Mouse (Mus musculus): Measurements from ENCODE around the gene Prr19. TPM values are rescaled to one million over a fixed set of nuclear protein-coding genes. Genes with fewer than 3 reads are reported as not detected.

Gene Prr19
- polyA plus RNA-seq, 2 experiments: 0.04 TPM; not detected in 1

GRCm38 (mm10) chr7:25290911-25291310 lies 10.3 kb upstream of the Prr19 start:
- Histone ChIP-seq H3K36me3 (replicated peaks; ENCODE audit: control insufficient read depth, insufficient read depth, low read depth) (peaks cover 66% of the 10 kb centered on the region), H3K27ac (no peak overlapping the region), H3K4me2 (ENCODE audit: low read depth) (no peak overlapping the region), H3K27me3 (ENCODE audit: control insufficient read depth, insufficient read depth, low read length) (no peaks in the 10 kb centered on the region), H3K4me1 (replicated peaks; ENCODE audit: control insufficient read depth in 2 of 2, insufficient read depth in 2 of 2, low read length in 1 of 2) (no peaks in the 10 kb centered on the region), H3K9ac (replicated peaks) (no peak overlapping the region), H3K9me3 (ENCODE audit: control insufficient read depth, low read length) (no peaks in the 10 kb centered on the region), H3K4me3 (ENCODE audit: insufficient read depth in 1 of 2, low read depth in 2 of 2, low read length in 2 of 2) (no peak overlapping the region)
- WGBS (ENCODE audit: insufficient replicate concordance): 73% methylated on average over 2 of the region's 2 CpGs
- DNase-seq (ENCODE audit: low read depth in 3 of 3, low spot score in 3 of 3) (no peak), ATAC-seq (ENCODE audit: insufficient read depth) (no peak)
- TF ChIP-seq EP300 (IDR thresholded peaks at IDR 0.05; ENCODE audit: low read depth): no peak
- no peak for TF ChIP-seq CTCF (IDR thresholded peaks at IDR 0.05; ENCODE audit: low read depth)

- no peak overlapping the region for H3K27ac ChIP-seq
- peaks cover 56% of the 10 kb centered on the region for H3K36me3 ChIP-seq (replicated peaks; ENCODE audit: control insufficient read depth, insufficient read depth, low read depth)
- TF ChIP-seq CTCF (IDR thresholded peaks at IDR 0.05; ENCODE audit: low read depth) (no peak), EP300 (IDR thresholded peaks at IDR 0.05; ENCODE audit: low read depth) (no peak)
- ATAC-seq (ENCODE audit: insufficient read depth) (no peak), DNase-seq (ENCODE audit: low read depth in 3 of 3, low spot score in 3 of 3) (no peak)
- no peaks in the 10 kb centered on the region for H3K9me3 ChIP-seq (ENCODE audit: control insufficient read depth, low read length)
- peaks cover 4% of the 10 kb centered on the region in 2 experiments for H3K4me1 ChIP-seq (replicated peaks; ENCODE audit: control insufficient read depth in 2 of 2, insufficient read depth in 2 of 2, low read length in 1 of 2)
- H3K4me3 ChIP-seq (ENCODE audit: insufficient read depth in 1 of 2, low read depth in 2 of 2, low read length in 2 of 2): no peak overlapping the region
- WGBS (ENCODE audit: insufficient replicate concordance): 74% methylated on average over 7 of the region's 7 CpGs
- H3K9ac ChIP-seq (replicated peaks): no peak overlapping the region
- no peak overlapping the region for H3K4me2 ChIP-seq (ENCODE audit: low read depth)
- H3K27me3 ChIP-seq (ENCODE audit: control insufficient read depth, insufficient read depth, low read length): no peaks in the 10 kb centered on the region
These were observed 9.1 kb upstream of the Prr19 start for GRCm38 (mm10) chr7:25292107-25292506.

GRCm38 (mm10) chr7:25293191-25293739 lies 7.9 kb upstream of the Prr19 start:
- H3K27ac ChIP-seq: no peak overlapping the region
- H3K4me3 ChIP-seq (ENCODE audit: insufficient read depth in 1 of 2, low read depth in 2 of 2, low read length in 2 of 2): no peak overlapping the region
- ATAC-seq (ENCODE audit: insufficient read depth): no peak

GRCm38 (mm10) chr7:25294495-25294894 lies 6.7 kb upstream of the Prr19 start:
- H3K36me3 ChIP-seq (replicated peaks; ENCODE audit: control insufficient read depth, insufficient read depth, low read depth): peaks cover 32% of the 10 kb centered on the region

More at GRCm38 (mm10) chr7:25293191-25293739, 7.9 kb upstream of the Prr19 start:
- Histone ChIP-seq H3K27me3 (ENCODE audit: control insufficient read depth, insufficient read depth, low read length) (no peaks in the 10 kb centered on the region), H3K36me3 (replicated peaks; ENCODE audit: control insufficient read depth, insufficient read depth, low read depth) (peaks cover 44% of the 10 kb centered on the region), H3K4me2 (ENCODE audit: low read depth) (no peak overlapping the region), H3K9me3 (ENCODE audit: control insufficient read depth, low read length) (no peaks in the 10 kb centered on the region), H3K4me1 (replicated peaks; ENCODE audit: control insufficient read depth in 2 of 2, insufficient read depth in 2 of 2, low read length in 1 of 2) (peaks cover 4 to 5% of the 10 kb centered on the region in 2 experiments), H3K9ac (replicated peaks) (no peak overlapping the region)
- TF ChIP-seq CTCF (IDR thresholded peaks at IDR 0.05; ENCODE audit: low read depth) (no peak), EP300 (IDR thresholded peaks at IDR 0.05; ENCODE audit: low read depth) (no peak)
- 93% methylated on average over 9 of the region's 10 CpGs for WGBS (ENCODE audit: insufficient replicate concordance)
- DNase-seq (ENCODE audit: low read depth in 3 of 3, low spot score in 3 of 3): no peak

GRCm38 (mm10) chr7:25294960-25295722 lies 6.1 kb upstream of the Prr19 start:
- TF ChIP-seq CTCF (IDR thresholded peaks at IDR 0.05; ENCODE audit: low read depth) (no peak), EP300 (IDR thresholded peaks at IDR 0.05; ENCODE audit: low read depth) (no peak)
- DNase-seq (ENCODE audit: low read depth in 3 of 3, low spot score in 3 of 3) (no peak), ATAC-seq (ENCODE audit: insufficient read depth) (no peak)
- Histone ChIP-seq H3K4me3 (ENCODE audit: insufficient read depth in 1 of 2, low read depth in 2 of 2, low read length in 2 of 2) (no peak overlapping the region), H3K4me2 (ENCODE audit: low read depth) (no peak overlapping the region), H3K27ac (no peak overlapping the region), H3K4me1 (replicated peaks; ENCODE audit: control insufficient read depth in 2 of 2, insufficient read depth in 2 of 2, low read length in 1 of 2) (peaks cover 4 to 5% of the 10 kb centered on the region in 2 experiments), H3K36me3 (replicated peaks; ENCODE audit: control insufficient read depth, insufficient read depth, low read depth) (peaks cover 25% of the 10 kb centered on the region), H3K27me3 (ENCODE audit: control insufficient read depth, insufficient read depth, low read length) (no peaks in the 10 kb centered on the region), H3K9ac (replicated peaks) (no peak overlapping the region), H3K9me3 (ENCODE audit: control insufficient read depth, low read length) (no peaks in the 10 kb centered on the region)
- 82% methylated on average over 12 of the region's 12 CpGs for WGBS (ENCODE audit: insufficient replicate concordance)

More at GRCm38 (mm10) chr7:25294495-25294894, 6.7 kb upstream of the Prr19 start:
- Histone ChIP-seq H3K4me1 (replicated peaks; ENCODE audit: control insufficient read depth in 2 of 2, insufficient read depth in 2 of 2, low read length in 1 of 2) (peaks cover 4 to 5% of the 10 kb centered on the region in 2 experiments), H3K9me3 (ENCODE audit: control insufficient read depth, low read length) (no peaks in the 10 kb centered on the region), H3K27me3 (ENCODE audit: control insufficient read depth, insufficient read depth, low read length) (no peaks in the 10 kb centered on the region), H3K27ac (no peak overlapping the region), H3K9ac (replicated peaks) (no peak overlapping the region), H3K4me2 (ENCODE audit: low read depth) (no peak overlapping the region), H3K4me3 (ENCODE audit: insufficient read depth in 1 of 2, low read depth in 2 of 2, low read length in 2 of 2) (no peak overlapping the region)
- 75% methylated on average over 4 of the region's 4 CpGs for WGBS (ENCODE audit: insufficient replicate concordance)
- TF ChIP-seq CTCF (IDR thresholded peaks at IDR 0.05; ENCODE audit: low read depth) (no peak), EP300 (IDR thresholded peaks at IDR 0.05; ENCODE audit: low read depth) (no peak)
- DNase-seq (ENCODE audit: low read depth in 3 of 3, low spot score in 3 of 3): no peak
- ATAC-seq (ENCODE audit: insufficient read depth): no peak
